Mouse (Mus musculus) spleen, adult 2 months (tissue): ENCODE measurements around the gene Olfr175-ps1.

Source experiments
- CTCF ChIP-seq: fragments of 200-500 bp; IDR thresholded peaks from 2 replicates; pipeline ENCODE4 v1.5.1; 2011; ENCODE audit warnings: mild to moderate bottlenecking, inconsistent platforms; ENCODE audit not compliant: insufficient read depth, insufficient read length, insufficient replicate concordance; ENCODE audit errors: extremely low read depth
- POLR2A ChIP-seq: fragments of 200-500 bp; IDR thresholded peaks from 2 replicates; pipeline ENCODE4 v1.6.1; 2011; ENCODE audit warnings: low read depth, low read length, inconsistent platforms

- no peak for TF ChIP-seq CTCF
- TF ChIP-seq POLR2A: no peak
Measured at GRCm38 (mm10) chr16:58874668-58875067, 48.1 kb upstream of the Olfr175-ps1 start, which contains the start of gene Olfr177.
